Mouse (Mus musculus): Measurements from ENCODE around the gene Eftud2.

GRCm38 (mm10) chr11:102921491-102921890 lies 40.7 kb upstream of the Eftud2 start:
- TF ChIP-seq EP300 (IDR thresholded peaks at IDR 0.05; ENCODE audit: low read depth) (no peak), CTCF (IDR thresholded peaks at IDR 0.05; ENCODE audit: low read depth) (no peak)

Data from heart, postnatal 0 days (tissue).